8 mouse cellular contexts compared by ENCODE assay signal in the genomic region with DNA sequence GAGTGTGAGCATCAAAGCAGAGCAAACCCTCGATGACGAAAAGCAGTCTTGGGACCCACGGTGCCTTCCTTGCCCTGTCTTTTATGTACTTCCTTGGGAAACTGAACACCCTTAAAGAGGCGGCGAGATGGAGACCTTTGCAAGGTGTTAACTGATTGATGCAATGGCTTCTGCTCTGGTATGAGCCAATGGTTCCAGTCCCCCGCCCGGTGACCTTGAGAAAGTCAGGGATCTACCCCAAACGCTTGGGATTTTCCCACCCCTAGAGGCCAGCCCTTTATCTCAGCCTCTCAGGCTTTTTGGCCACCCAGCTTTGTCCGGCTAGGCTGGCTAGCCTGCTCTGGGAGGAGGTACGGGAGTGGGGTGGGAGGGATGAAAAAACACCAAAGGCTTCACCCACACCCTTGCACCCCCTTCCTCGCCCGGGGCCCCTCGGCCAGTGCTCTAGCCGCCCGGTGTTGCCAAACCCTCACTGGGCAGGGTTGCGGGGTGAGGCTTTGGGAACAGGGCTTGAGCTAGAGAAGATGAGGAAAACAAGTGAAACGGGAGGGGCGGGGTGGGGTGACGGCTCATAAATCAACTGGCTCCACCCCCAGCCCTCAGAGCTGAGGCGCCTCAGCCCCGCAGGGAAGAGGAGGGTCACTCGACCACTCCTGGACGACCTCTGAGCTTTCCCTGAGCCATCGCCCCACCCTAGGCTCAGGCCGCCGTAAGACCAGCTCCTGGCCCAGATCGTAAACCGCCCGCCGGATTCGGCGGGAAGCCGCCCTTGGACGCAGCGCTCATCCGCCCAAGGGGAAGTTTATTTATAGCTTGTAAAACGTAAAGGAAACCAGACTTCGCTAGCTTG.
A peak's percentile ranks its signal among the peaks of the same experiment; 100 is the strongest.
DNase-seq lines count a peak whose midpoint lies in the region; ATAC-seq and TF ChIP-seq lines count a peak whose summit lies in the region.

No protein-coding gene starts in this region.

- WGBS in hindbrain, embryonic 16.5 days = 9% methylated on average over 29 of the region's 38 CpGs
- 6% methylated on average over 30 of the region's 38 CpGs for WGBS in liver, embryonic 12.5 days (ENCODE audit: insufficient replicate concordance)

- no peaks in the 10 kb centered on the region for H3K9me3 ChIP-seq in ES-Bruce4 (replicated peaks; ENCODE audit: control insufficient read depth, insufficient read depth, low read length, poor library complexity, severe bottlenecking)
- no peaks in the 10 kb centered on the region for H3K9me3 ChIP-seq in hindbrain, embryonic 16.5 days (ENCODE audit: control insufficient read depth, low read length)
- H3K9me3 ChIP-seq in liver, embryonic 12.5 days (replicated peaks) = no peaks in the 10 kb centered on the region

- TF ChIP-seq EP300 in ES-Bruce4 (IDR thresholded peaks at IDR 0.05; ENCODE audit: insufficient read depth, low read depth, low read length) = no peak

- H3K36me3 ChIP-seq in ES-Bruce4 (ENCODE audit: control insufficient read depth, insufficient read depth, low read length, poor library complexity, severe bottlenecking) (no peaks in the 10 kb centered on the region), myocyte (ENCODE audit: control insufficient read depth, insufficient read depth) (no peaks in the 10 kb centered on the region)
- H3K36me3 ChIP-seq in hindbrain, embryonic 16.5 days (ENCODE audit: control insufficient read depth, insufficient read depth, low read length) = no peaks in the 10 kb centered on the region
- H3K36me3 ChIP-seq in liver, embryonic 12.5 days = no peaks in the 10 kb centered on the region

- 0 out of 2 replicates have a peak, but pooled peaks have one; percentile 11 for ATAC-seq in hindbrain, embryonic 16.5 days
- peak; percentile 66 for ATAC-seq in liver, embryonic 12.5 days

- TF ChIP-seq POLR2A in ES-Bruce4 (IDR thresholded peaks at IDR 0.05; ENCODE audit: insufficient read depth, low read length) (no peak), myocyte (IDR thresholded peaks at IDR 0.05; ENCODE audit: insufficient read length, low read depth) (no peak)
- TF ChIP-seq POLR2A in brain, embryonic 14.5 days (IDR thresholded peaks at IDR 0.05; ENCODE audit: borderline replicate concordance, extremely low read depth, insufficient read depth, insufficient read length, poor library complexity, severe bottlenecking) = no peak

- H3K4me2 ChIP-seq in hindbrain, embryonic 16.5 days (ENCODE audit: low read length) = peak overlapping the region; percentile 77
- peak overlapping the region; percentile 88 for H3K4me2 ChIP-seq in liver, embryonic 12.5 days
- H3K4me2 ChIP-seq in myocyte (ENCODE audit: low read depth) = peak overlapping the region; percentile 84

- H3K4me3 ChIP-seq in ES-Bruce4 (ENCODE audit: low read depth, low read length) = peak overlapping the region; percentile 77
- H3K4me3 ChIP-seq in hindbrain, embryonic 16.5 days (ENCODE audit: low read length) = peak overlapping the region; percentile 44
- peak overlapping the region; percentile 63 for H3K4me3 ChIP-seq in liver, embryonic 12.5 days
- H3K4me3 ChIP-seq in myocyte = peak overlapping the region; percentile 24

- no peak overlapping the region for H3ac ChIP-seq in myocyte (ENCODE audit: control insufficient read depth, insufficient read length)

- H3K9ac ChIP-seq in ES-Bruce4 (ENCODE audit: low read depth, poor library complexity, severe bottlenecking) = peak overlapping the region; percentile 81
- H3K9ac ChIP-seq in hindbrain, embryonic 16.5 days (ENCODE audit: low read depth, low read length) = peak overlapping the region; percentile 66
- H3K9ac ChIP-seq in liver, embryonic 12.5 days = peak overlapping the region; percentile 85

- H3K79me2 ChIP-seq in myocyte (ENCODE audit: control insufficient read depth, insufficient read depth) = no peaks in the 10 kb centered on the region

- no peaks in the 10 kb centered on the region for H3K27me3 ChIP-seq in ES-Bruce4 (ENCODE audit: control insufficient read depth, insufficient read depth, low read length, poor library complexity, severe bottlenecking)
- H3K27me3 ChIP-seq in hindbrain, embryonic 16.5 days (replicated peaks; ENCODE audit: control insufficient read depth, insufficient read depth, low read length) = peaks cover 20% of the 10 kb centered on the region
- peaks cover 77% of the 10 kb centered on the region for H3K27me3 ChIP-seq in liver, embryonic 12.5 days (replicated peaks)
- no peaks in the 10 kb centered on the region for H3K27me3 ChIP-seq in myocyte (ENCODE audit: control insufficient read depth, insufficient read depth, insufficient read length)

- DNase-seq in brain, embryonic 14.5 days (ENCODE audit: low read depth) = peak; percentile 45
- peak; percentile 19 to 55 for DNase-seq in gastrocnemius, adult 8-10 months (ENCODE audit: low spot score in 2 of 2)
- peak; percentile 55 for DNase-seq in urinary bladder, adult 2 months (ENCODE audit: low spot score)
- no peak for DNase-seq in right cerebral cortex, postnatal 36 days (ENCODE audit: low spot score in 2 of 2)

- peaks cover 14% of the 10 kb centered on the region for H3K4me1 ChIP-seq in ES-Bruce4 (ENCODE audit: control insufficient read depth, insufficient read depth, low read length)
- H3K4me1 ChIP-seq in hindbrain, embryonic 16.5 days (ENCODE audit: control insufficient read depth, insufficient read depth, low read depth, low read length) = peaks cover 19% of the 10 kb centered on the region
- H3K4me1 ChIP-seq in liver, embryonic 12.5 days = peaks cover 71% of the 10 kb centered on the region

- no peak for TF ChIP-seq CTCF in ES-Bruce4 (IDR thresholded peaks at IDR 0.05; ENCODE audit: low read depth, low read length)
- TF ChIP-seq CTCF in brain, embryonic 14.5 days (IDR thresholded peaks at IDR 0.05; ENCODE audit: borderline replicate concordance, extremely low read depth, insufficient read depth, insufficient read length) = no peak

- H3K27ac ChIP-seq in ES-Bruce4 (ENCODE audit: insufficient read depth, low read length) = peak overlapping the region; percentile 36; the same call in 1 of the 2 replicates
- H3K27ac ChIP-seq in hindbrain, embryonic 16.5 days (ENCODE audit: low read depth, low read length) = no peak overlapping the region; the same call in 1 of the 2 replicates
- peak overlapping the region; percentile 97 for H3K27ac ChIP-seq in liver, embryonic 12.5 days

TF ChIP-seq in myocyte, 11 proteins besides CTCF, POLR2A, EP300 and RAD21:
- TF ChIP-seq CEBPB (IDR thresholded peaks at IDR 0.05; ENCODE audit: insufficient read depth, poor library complexity, severe bottlenecking) = no peak
- no peak for TF ChIP-seq TCF12 (IDR thresholded peaks at IDR 0.05; ENCODE audit: insufficient read depth, poor library complexity, severe bottlenecking)
- TF ChIP-seq E2F4 (IDR thresholded peaks at IDR 0.05; ENCODE audit: insufficient read depth) = no peak
- TF ChIP-seq SRF (IDR thresholded peaks at IDR 0.05; ENCODE audit: control insufficient read depth, insufficient read length, low read depth) = no peak
- no peak for TF ChIP-seq TCF3 (IDR thresholded peaks at IDR 0.05; ENCODE audit: insufficient read length, low read depth)
- no peak for TF ChIP-seq REST (IDR thresholded peaks at IDR 0.05; ENCODE audit: insufficient read depth, insufficient read length)

Comparison
In these comparisons a context has a peak if more than half of its experiments do, and no peak if none do; other contexts are left out.
1. H3K4me3 ChIP-seq: peak in every context shown above with its lines; median percentile 77 in ES-Bruce4; 63 in liver, embryonic 12.5 days; 44 in hindbrain, embryonic 16.5 days; 24 in myocyte.
2. DNase-seq: peak in brain, embryonic 14.5 days (single experiment), gastrocnemius, adult 8-10 months (2 of 2) and urinary bladder, adult 2 months (single experiment); none in right cerebral cortex, postnatal 36 days (0 of 2).
3. Peak in every context shown above with its lines, with median percentiles within 50 percentile points of each other: H3K9ac ChIP-seq and H3K4me2 ChIP-seq.